Mouse (Mus musculus) retina, postnatal 1 day (tissue): ENCODE results near the gene Slc41a2.
"Not testable (repeated sequence)": the region's sequence is repeated elsewhere in the genome, so short reads cannot be mapped to it uniquely, and the experiment has no call there.

ENCODE experiments used
- DNase-seq: peaks from one replicate; pipeline ENCODE4 v3.0.0-alpha.2; 2012

The Slc41a2 gene

GRCm38 (mm10) chr10:83351779-83352178 lies 14.1 kb upstream of the Slc41a2 start:
- not testable (repeated sequence) for DNase-seq

DNA sequence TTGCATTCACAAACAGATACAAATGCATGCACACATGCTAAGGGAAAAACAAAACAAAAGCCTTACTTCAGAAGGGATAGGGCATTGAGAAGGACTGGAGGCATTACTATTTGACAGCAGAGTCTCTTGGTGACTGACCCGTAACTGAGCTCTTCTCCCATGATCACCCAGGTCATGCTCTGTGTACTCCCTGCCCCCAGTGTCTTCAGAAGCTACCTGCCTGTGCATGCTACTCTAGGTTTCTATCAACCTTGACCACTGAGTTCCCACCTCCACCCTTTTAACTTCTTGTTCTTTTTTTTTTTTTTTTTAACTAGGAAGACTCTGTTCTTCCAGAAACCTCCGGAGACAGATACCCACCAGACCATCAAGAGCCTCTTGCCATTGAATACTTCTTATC lies 13.0 kb upstream of the Slc41a2 start:
- DNase-seq = no peak

- DNase-seq = no peak
These were observed 9.8 kb upstream of the Slc41a2 start for GRCm38 (mm10) chr10:83347494-83347893.

GRCm38 (mm10) chr10:83346359-83346736 lies 8.7 kb upstream of the Slc41a2 start:
- no peak for DNase-seq

GRCm38 (mm10) chr10:83345693-83346358 lies 8.1 kb upstream of the Slc41a2 start:
- DNase-seq = no peak

GRCm38 (mm10) chr10:83343828-83344685 lies 6.4 kb upstream of the Slc41a2 start:
- no peak for DNase-seq

DNA sequence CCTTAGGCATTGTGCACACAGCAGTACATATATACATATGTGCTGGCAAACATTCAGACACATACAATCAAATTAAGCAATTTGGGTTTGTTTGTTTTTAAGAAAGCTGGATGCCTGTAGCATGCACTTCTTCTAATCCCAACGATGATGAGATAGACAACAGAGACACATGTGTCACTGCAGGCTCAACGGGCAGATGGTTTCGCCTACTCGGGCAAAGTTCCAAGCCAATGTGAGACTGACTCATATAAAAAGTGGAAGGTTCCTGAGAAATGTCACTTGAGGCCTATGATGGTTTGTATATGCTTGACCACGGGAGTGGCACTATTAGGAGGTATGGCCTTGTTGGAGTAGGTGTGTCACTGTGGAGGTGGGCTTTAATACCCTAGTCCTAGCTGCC lies 5.5 kb upstream of the Slc41a2 start:
- DNase-seq = no peak

DNA sequence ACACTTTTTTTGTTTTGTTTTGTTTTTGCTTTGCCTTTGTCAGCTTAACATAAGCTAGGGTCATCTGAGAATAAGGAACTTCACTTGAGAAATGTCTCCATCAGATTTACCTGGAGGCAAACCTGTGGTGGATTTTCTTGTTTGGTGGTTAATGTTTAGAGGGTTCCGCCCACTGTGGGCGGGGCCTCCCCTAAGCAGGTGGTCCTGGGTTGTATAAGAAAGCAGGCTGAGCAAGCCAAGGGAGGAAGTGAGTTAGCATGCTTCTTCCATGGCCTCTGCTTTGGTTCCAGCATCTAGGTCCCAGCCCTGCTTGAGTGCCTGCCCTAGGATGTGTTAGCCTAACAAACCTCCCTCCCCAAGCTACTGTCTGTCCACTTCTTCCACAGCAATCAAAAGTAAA lies 3.5 kb upstream of the Slc41a2 start:
- no peak for DNase-seq

DNA sequence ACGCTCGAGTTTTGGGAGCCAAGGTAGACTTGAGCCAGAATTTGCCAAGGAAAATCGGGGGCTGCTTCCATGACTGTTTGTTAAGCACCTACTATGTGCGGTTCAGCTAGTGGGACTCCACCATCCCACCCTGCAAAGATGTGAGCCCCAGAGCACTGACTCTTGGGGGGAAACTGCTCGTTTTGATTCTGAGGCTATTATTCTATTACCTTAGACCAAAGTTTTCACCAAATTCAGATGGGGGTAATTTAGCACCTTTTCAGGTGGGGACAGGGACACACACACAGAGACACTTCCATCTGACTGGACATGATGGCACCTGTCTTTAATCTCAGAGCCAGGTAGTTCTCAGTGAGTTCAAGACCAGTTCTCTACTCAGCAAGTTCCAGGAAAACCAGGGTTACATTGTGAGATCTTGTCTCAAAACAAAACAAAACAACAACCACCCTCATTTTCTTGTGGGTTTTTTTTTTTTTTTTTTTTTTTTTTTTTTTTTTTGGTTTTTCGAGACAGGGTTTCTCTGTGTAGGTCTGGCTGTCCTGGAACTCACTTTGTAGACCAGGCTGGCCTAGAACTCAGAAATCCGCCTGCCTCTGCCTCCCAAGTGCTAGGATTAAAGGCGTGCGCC lies 403 bp upstream of the Slc41a2 start:
- DNase-seq = no peak

DNA sequence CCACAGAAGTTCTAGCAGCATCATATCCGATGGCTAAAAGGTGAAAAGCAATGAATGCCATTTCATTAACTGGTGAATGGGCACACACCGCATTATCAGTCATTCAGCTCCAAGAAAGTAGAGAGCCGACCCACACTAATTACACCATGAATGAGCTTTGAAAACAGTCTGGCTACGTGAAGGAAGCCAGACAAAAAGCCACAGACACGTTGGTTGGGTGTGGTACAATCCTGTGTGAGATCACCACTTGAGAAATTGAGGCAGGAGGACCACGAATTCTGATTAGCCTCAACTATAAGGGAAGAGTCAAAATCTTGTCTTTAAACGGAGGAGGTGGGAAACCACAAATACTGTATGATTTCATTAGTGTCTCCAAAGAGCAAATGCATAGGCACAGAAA lies 1.3 kb downstream of the Slc41a2 start:
- no peak for DNase-seq

DNA sequence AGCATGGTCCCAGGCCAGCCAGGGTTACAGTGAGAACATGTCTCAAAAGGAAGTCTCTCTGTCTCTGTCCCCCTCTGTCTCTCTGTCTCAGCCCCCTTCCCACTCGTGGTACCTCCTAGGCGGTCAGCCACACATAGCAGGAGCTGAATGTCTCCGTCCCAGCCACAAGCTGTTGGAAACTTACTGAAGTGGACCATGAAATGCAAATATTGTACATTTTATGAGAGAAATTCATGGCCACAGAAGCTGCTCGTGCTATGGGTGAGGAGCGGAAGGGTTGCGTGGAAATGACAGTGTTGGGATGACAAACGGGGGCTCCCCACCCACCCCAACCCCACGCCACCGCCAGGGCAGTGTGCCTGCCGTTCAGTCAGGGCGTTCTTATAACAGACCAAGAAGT lies 5.1 kb downstream of the Slc41a2 start:
- no peak for DNase-seq

DNA sequence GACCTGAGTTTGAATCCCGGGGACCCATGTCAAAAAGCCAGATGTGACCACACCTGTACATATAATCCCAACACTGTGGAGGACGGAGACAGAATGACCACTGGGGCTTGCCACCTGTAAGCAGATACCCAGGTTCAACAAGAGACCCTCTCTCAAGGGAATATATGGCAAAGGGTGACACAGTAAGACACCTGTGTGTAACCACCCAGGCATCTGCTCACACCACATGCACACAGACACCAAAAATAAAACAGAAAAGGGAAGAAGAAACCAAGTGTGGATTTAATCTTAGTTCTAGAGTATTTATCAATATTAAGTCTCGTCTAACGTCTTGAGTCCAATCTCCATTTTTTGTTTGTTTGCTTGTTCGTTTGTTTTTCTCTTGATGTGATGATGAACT lies 5.9 kb downstream of the Slc41a2 start:
- no peak for DNase-seq

- no peak for DNase-seq
These were observed 7.3 kb downstream of the Slc41a2 start for GRCm38 (mm10) chr10:83330336-83330735.

DNA sequence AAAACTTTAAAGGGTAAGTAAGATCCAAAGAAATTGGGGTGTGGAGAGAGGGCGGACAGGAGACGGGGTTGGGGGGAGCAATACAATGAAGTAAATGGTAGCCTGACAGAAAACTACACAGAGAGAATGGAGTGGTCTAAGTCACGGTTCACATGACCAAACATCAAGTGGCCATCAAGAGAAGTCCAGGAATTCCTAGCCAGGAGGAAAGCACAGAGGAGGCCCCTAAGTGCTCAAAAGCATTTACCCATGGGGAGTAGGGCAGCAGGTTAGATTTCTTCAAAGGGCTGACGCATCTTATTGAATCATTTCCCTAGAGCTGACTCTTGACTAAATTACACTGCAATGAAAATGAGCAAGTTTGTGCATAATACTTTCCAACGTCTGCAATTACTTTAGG lies 8.9 kb downstream of the Slc41a2 start:
- DNase-seq = no peak

DNA sequence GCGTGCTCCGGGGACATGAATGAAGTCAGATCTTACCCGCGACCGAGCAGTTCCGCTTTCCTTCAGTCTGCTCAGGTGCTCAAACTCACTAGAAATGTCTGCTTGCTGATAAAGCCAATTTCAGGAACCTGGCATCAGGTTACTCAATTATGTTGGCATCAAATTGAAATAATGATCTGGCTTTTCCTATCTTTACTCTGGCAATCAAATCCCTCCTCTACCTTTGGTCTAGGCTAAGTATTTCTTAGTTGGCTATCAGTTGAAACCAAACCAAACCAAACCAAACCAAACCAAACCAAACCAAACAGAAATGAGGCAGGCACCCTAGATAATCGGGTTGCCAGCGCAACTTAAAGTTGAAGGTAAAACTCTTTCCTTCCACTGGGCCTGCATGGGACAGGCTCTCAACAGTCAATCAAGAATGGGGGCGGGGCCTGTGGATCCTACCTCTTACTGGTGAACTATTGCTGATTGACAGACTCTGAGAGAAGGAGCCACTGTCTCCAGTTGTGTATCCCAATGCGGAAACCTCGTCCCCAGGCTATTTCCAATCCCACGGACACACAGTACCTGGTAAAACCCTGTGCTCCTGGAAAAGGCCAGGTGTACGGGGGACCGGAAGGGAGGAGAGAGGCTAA lies 10.9 kb downstream of the Slc41a2 start:
- DNase-seq = no peak

DNA sequence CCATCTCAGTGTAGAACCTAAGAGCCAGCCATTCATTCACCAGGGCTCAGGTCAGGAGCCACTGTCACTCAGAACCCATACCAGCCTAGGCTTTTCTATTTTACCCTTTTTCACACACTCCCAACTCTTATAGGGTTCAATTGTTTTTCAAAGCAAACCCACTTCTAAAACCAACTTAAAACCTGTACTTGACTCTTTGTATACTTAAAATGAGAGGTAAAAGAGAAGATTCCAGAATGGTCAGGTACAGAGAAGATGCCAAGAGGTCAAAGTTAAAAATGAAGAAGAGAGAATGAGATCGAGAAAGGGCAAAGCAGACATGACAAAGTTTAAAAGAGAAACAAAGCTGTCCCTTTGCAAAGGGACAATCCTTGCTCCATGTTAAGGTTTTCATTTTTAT lies 11.8 kb downstream of the Slc41a2 start:
- no peak for DNase-seq

DNA sequence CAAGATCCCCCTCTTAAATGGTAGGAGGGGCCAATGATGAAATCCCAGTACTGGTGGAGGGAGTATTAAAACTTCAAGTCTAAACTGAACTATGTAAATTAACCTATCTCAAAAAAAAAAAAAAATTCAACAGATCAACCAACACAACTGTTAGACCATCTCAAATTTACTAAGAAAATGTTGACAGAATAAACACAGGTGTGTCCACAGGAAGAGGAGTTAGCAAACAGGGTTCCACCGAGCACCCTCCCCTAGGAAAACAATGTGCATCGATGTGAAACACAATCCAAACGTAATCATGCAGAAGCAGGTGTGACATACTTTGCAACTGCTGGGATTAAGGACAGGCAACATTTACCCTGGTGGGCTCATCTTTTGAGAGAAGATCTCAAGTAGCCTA lies 12.8 kb downstream of the Slc41a2 start:
- DNase-seq = no peak

DNA sequence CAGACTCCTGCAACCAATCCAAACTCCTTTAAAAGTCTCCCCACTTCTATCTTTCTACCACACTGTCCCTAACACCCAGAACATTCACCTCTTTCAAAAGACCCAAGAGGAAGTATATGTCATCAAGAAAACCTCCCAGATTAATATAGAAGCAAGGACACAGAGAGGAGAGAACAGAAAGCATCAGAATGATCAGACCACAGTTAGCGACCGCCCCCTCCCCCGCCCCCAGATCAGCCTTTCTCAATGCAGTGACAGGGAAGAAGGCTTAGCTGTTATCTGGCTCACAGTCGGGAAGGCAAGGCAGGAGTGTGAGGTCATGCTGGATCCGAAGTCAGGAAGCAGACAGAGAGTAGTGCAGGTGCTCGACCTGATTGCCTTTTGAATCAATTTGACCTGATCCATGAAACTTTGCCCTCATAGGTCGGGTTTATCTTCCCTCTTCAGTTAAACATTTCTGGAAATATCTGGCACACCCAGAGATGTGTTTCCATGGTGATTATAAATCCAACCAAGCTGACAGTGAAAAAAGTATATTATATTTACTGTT lies 15.1 kb downstream of the Slc41a2 start:
- DNase-seq = no peak

GRCm38 (mm10) chr10:83321528-83321927 lies 16.2 kb downstream of the Slc41a2 start:
- peak; percentile 19 for DNase-seq

DNA sequence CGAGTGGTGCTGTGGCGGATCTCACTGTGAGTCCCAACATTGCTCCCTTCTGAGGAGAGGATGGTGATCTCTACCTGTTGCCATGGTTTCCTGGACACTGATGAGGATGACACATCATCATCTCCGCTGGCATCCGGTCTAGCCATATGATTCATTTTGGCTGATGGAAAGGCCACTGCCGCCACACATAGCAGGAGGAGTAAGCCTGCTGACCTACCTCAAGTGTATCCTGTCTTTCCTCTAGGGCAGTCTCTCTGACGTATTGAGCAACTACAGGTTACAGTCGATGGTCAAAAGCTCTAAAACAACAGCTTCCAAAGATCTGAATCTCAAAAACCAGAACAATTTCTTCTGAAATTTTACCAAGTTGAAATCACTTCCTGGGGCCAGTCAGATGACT lies 16.8 kb downstream of the Slc41a2 start:
- no peak for DNase-seq

GRCm38 (mm10) chr10:83320396-83320795 lies 17.3 kb downstream of the Slc41a2 start:
- no peak for DNase-seq

- DNase-seq = no peak
These were observed 24.6 kb downstream of the Slc41a2 start for GRCm38 (mm10) chr10:83313033-83313432.

GRCm38 (mm10) chr10:83310356-83310755 lies 27.3 kb downstream of the Slc41a2 start:
- no peak for DNase-seq
